Mouse (Mus musculus): Measurements from ENCODE around the gene Dapk2. TPM values are rescaled to one million over a fixed set of nuclear protein-coding genes. Genes with fewer than 3 reads are reported as not detected.

The Dapk2 gene
- total RNA-seq (2023), result under 1 TPM; 0.67 to 0.95 TPM

DNA sequence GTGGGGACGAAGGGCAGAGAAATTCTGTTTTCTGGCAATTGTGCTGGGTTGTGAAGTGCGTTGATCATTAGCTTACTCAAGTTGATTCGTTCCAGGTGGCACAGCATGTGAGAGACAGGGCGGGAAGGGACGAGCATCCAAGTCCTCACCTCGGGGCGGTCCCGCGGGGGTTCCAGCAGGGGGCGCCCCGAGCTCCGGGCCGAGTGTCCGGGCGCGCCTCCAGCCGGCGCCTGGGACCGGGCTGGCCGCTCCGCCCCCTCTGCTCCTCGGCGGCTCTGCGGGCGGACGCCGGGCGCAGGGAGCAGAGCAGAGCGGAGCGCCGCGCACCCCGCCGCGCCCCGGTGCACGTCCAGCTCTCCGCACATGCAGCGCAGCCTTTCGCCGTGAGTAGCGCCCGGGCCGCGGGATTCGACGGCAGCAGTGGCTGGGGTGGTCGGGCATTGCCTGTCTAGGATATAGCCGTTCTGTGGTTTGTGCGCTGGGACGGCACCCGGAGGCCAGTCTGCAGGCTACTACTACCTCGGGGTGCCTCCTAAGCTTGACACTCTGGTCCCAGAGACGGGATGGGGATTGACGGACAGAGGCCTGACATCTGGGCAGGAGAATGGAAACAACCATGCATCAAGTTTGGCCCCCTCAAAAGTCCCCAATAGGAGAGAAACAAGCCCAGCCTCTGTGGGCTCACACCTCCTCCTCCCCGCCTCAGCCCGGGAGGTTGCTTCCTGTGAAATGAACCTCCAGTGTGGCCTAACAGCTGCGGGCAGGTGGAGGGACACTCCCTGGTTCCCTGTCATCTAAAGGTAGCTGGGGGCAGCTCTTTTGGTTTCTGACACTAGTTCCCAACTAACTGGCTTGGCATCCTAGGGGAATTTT is at the start of gene Dapk2:
TSS of gene Dapk2 (plus strand) at position 266 of the 873 bp plus-strand sequence.

GRCm38 (mm10) chr9:66126456-66127192 is 31.4 kb upstream of the Dapk2 start, which contains the start of the genes Snx1 and Ciao2a:
Gene Snx1 (minus strand): TSS chr9:66126587.
Gene Ciao2a (plus strand): TSS chr9:66126611.

Other genes starting within 250 kb of the Dapk2 start
- 10 to 100 TPM; 26.9 to 34.0 TPM for gene Trip4, start 249.4 kb upstream of the Dapk2 start, total RNA-seq (2023)
- gene Csnk1g1, start 249.3 kb upstream of the Dapk2 start, total RNA-seq (2023), result 10 to 100 TPM; 74.3 to 81.7 TPM
- gene Ppib, start 98.0 kb upstream of the Dapk2 start, total RNA-seq (2023), result 100 to 1,000 TPM; 261 to 282 TPM
- 1 to 10 TPM in 1 of 2 experiments, under 1 TPM in 1; 0.35 to 1.1 TPM for gene Snx22, start 88.5 kb upstream of the Dapk2 start, total RNA-seq (2023)
- 10 to 100 TPM; 83.1 to 95.8 TPM for gene Snx1, start 31.6 kb upstream of the Dapk2 start, total RNA-seq (2023)
- gene Ciao2a, start 31.6 kb upstream of the Dapk2 start, total RNA-seq (2023), result 10 to 100 TPM; 45.9 to 47.7 TPM
- 100 to 1,000 TPM; 110 to 120 TPM for gene Herc1, start 192.2 kb downstream of the Dapk2 start, total RNA-seq (2023)